Mouse (Mus musculus) heart, embryonic 11.5 days (tissue): ENCODE measurements around the gene Immp2l. TPM values are rescaled to one million over a fixed set of nuclear protein-coding genes. Genes with fewer than 3 reads are reported as not detected.

Experiments
- ATAC-seq: fragments of 200-750 bp; cut with Nextera tagmentation; replicated peaks from 2 replicates; pipeline ENCODE4 v1.8.0; 2017; ENCODE audit warnings: moderate library complexity; ENCODE audit not compliant: insufficient number of reproducible peaks, low FRiP score, low TSS enrichment
- H3K27ac ChIP-seq: fragments of 300-500 bp; sonication (generic); 2 replicates; pipeline ENCODE4 v1.5.1; 2014; ENCODE audit warnings: mild to moderate bottlenecking, low read depth, low read length
- H3K27me3 ChIP-seq: fragments of 300-500 bp; sonication (generic); 2 replicates; pipeline ENCODE4 v1.6.1; 2014; ENCODE audit warnings: mild to moderate bottlenecking, low read length, mixed read lengths; ENCODE audit not compliant: control insufficient read depth, insufficient read depth
- H3K36me3 ChIP-seq: fragments of 300-500 bp; sonication (generic); 2 replicates; pipeline ENCODE4 v1.6.1; 2014; ENCODE audit warnings: mild to moderate bottlenecking, low read length, moderate library complexity, mixed read lengths; ENCODE audit not compliant: control insufficient read depth, insufficient read depth
- H3K4me1 ChIP-seq: fragments of 300-500 bp; sonication (generic); 2 replicates; pipeline ENCODE4 v1.6.1; 2014; ENCODE audit warnings: low read length; ENCODE audit not compliant: control insufficient read depth, insufficient read depth
- H3K4me2 ChIP-seq: fragments of 300-500 bp; sonication (generic); 2 replicates; pipeline ENCODE4 v1.6.1; 2014; ENCODE audit warnings: mild to moderate bottlenecking, moderate library complexity
- H3K4me3 ChIP-seq: fragments of 300-500 bp; sonication (generic); 2 replicates; pipeline ENCODE4 v1.5.1; 2014; ENCODE audit warnings: low read depth, low read length
- H3K9ac ChIP-seq: fragments of 300-500 bp; sonication (generic); 2 replicates; pipeline ENCODE4 v1.6.1; 2014; ENCODE audit warnings: mild to moderate bottlenecking, low read depth, low read length, moderate library complexity
- H3K9me3 ChIP-seq: fragments of 300-500 bp; sonication (generic); replicated peaks from 2 replicates; pipeline ENCODE4 v1.6.1; 2016; ENCODE audit warnings: low read length; ENCODE audit not compliant: control insufficient read depth
- WGBS: fragments of 180-500 bp; shearing (Covaris S2); extraction: QIAGEN DNeasy Blood & Tissue Kit; methylation state at CpG from one replicate; pipeline ENCODE4 v1.1.7; 2014; ENCODE audit not compliant: insufficient replicate concordance; 5-methylcytosine and 5-hydroxymethylcytosine counted together
- polyA plus RNA-seq: library from polyadenylated mRNA; unstranded; fragments of >200 nt; fragmentation: Nextera tagmentation; extraction: Ambion mirVana; gene quantifications from 2 replicates; pipeline ENCODE4 v1.2.1, GENCODE M21; 2014

The Immp2l gene
- polyA plus RNA-seq, 1 experiment from 2014 or later, result 8.2 TPM

- Histone ChIP-seq H3K9ac (no peak overlapping the region), H3K4me1 (no peaks in the 10 kb centered on the region), H3K4me3 (no peak overlapping the region), H3K27me3 (no peaks in the 10 kb centered on the region), H3K9me3 (no peaks in the 10 kb centered on the region), H3K4me2 (no peak overlapping the region), H3K27ac (no peak overlapping the region), H3K36me3 (no peaks in the 10 kb centered on the region)
- no peak for ATAC-seq
- 39% methylated on average over 3 of the region's 3 CpGs for WGBS
Observed at GRCm38 (mm10) chr12:41063281-41063680, 39.4 kb downstream of the Immp2l start.

GRCm38 (mm10) chr12:41081843-41082242, 58.0 kb downstream of the Immp2l start:
- H3K36me3 ChIP-seq, result no peaks in the 10 kb centered on the region
- 86% methylated on average over 1 of the region's 1 CpGs for WGBS
- no peak for ATAC-seq
- H3K4me2 ChIP-seq, result no peak overlapping the region
- H3K27me3 ChIP-seq, result no peaks in the 10 kb centered on the region
- H3K9me3 ChIP-seq, result no peaks in the 10 kb centered on the region
- H3K4me1 ChIP-seq, result 0 out of 2 replicates have a peak, but pooled peaks cover 6% of the 10 kb centered on the region
- no peak overlapping the region for H3K9ac ChIP-seq
- no peak overlapping the region for H3K27ac ChIP-seq
- H3K4me3 ChIP-seq, result no peak overlapping the region

GRCm38 (mm10) chr12:41084370-41085089, 60.6 kb downstream of the Immp2l start:
- Histone ChIP-seq H3K27ac (no peak overlapping the region), H3K4me3 (no peak overlapping the region), H3K9ac (no peak overlapping the region), H3K27me3 (no peaks in the 10 kb centered on the region), H3K4me1 (0 out of 2 replicates have a peak, but pooled peaks cover 6% of the 10 kb centered on the region), H3K36me3 (no peaks in the 10 kb centered on the region), H3K4me2 (no peak overlapping the region), H3K9me3 (no peaks in the 10 kb centered on the region)
- ATAC-seq, result no peak
- 49% methylated on average over 2 of the region's 2 CpGs for WGBS

DNA sequence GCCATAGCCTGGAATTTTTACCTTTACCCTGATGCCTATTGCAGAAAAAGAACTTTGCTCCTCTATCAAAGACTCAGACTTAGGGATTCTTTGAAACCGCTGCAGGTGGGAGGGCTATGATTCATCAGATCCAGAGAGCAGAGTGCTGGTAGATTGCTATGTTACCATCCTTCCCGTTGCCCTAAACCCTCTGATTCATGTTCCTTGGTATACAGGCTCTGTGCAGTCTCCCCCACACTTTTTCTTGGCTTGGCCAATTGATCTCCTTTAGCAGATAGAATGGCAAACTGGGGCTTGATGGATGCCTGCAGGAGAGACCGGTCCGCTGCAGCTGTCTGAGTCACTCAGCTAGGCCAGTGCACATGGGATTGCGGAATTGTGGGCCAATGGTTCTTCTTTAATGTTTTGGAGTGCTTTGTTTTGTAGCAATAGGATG, 66.1 kb downstream of the Immp2l start:
- ATAC-seq, result no peak
- no peak overlapping the region for H3K4me3 ChIP-seq
- H3K36me3 ChIP-seq, result no peaks in the 10 kb centered on the region
- H3K27ac ChIP-seq, result no peak overlapping the region
- no peak overlapping the region for H3K4me2 ChIP-seq
- H3K27me3 ChIP-seq, result no peaks in the 10 kb centered on the region
- H3K4me1 ChIP-seq, result 0 out of 2 replicates have a peak, but pooled peaks cover 1% of the 10 kb centered on the region
- H3K9me3 ChIP-seq, result no peaks in the 10 kb centered on the region
- 83% methylated on average over 5 of the region's 5 CpGs for WGBS
- H3K9ac ChIP-seq, result no peak overlapping the region

GRCm38 (mm10) chr12:41090771-41091170, 66.9 kb downstream of the Immp2l start:
- no peak overlapping the region for H3K27ac ChIP-seq
- H3K36me3 ChIP-seq, result no peaks in the 10 kb centered on the region
- H3K9ac ChIP-seq, result no peak overlapping the region
- no peaks in the 10 kb centered on the region for H3K9me3 ChIP-seq
- H3K4me1 ChIP-seq, result no peaks in the 10 kb centered on the region
- ATAC-seq, result no peak
- no peak overlapping the region for H3K4me3 ChIP-seq
- H3K4me2 ChIP-seq, result no peak overlapping the region
- H3K27me3 ChIP-seq, result no peaks in the 10 kb centered on the region
- WGBS, result 77% methylated on average over 2 of the region's 2 CpGs

DNA sequence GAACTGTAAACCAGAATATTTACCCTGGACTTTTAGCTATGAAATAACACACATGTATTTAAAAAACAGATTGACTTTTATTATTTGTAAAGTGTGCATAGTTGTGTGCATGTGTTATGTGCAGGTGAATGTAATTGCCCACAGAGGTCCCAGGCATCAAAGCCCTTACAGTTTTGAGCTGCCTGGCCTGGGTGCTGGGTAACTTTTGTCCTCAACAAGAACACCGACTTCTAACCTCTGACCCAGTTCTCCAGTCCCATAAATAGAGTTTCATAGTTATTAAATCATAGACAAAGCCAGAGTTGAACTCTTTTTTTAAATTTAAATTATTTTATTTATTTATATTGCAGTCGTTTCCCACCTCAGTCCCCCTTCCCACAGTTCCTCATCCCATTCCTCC, 67.4 kb downstream of the Immp2l start:
- Histone ChIP-seq H3K4me3 (no peak overlapping the region), H3K4me1 (no peaks in the 10 kb centered on the region), H3K9me3 (no peaks in the 10 kb centered on the region), H3K4me2 (no peak overlapping the region), H3K9ac (no peak overlapping the region), H3K27me3 (no peaks in the 10 kb centered on the region), H3K27ac (no peak overlapping the region), H3K36me3 (no peaks in the 10 kb centered on the region)
- WGBS, result 66% methylated on average over 2 of the region's 2 CpGs
- no peak for ATAC-seq

- 42% methylated on average over 4 of the region's 4 CpGs for WGBS
- ATAC-seq, result no peak
- Histone ChIP-seq H3K9ac (no peak overlapping the region), H3K27me3 (no peaks in the 10 kb centered on the region), H3K27ac (no peak overlapping the region), H3K4me1 (no peaks in the 10 kb centered on the region), H3K4me3 (no peak overlapping the region), H3K9me3 (no peaks in the 10 kb centered on the region), H3K4me2 (no peak overlapping the region), H3K36me3 (no peaks in the 10 kb centered on the region)
Observed at GRCm38 (mm10) chr12:41096045-41096444, 72.2 kb downstream of the Immp2l start.

DNA sequence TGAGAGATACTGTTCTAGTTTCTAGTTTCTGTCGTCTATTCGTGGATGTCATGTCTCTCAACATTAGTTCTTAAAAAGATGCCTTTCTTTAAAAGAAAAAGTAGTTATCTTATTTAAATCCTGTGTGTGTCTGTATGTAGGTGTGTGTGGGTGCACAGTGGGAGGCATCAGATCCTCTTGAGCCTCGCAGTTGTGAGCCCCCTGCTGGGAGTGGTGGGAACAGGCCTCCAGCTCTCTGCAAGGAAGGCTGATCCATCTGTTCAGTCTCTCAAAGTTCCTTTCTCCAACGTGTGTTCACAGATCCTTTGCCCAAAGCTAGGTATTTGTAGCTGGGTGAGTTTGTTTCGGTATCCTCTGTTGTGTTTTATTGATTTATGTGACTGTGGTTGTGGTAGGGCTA, 73.5 kb downstream of the Immp2l start:
- Histone ChIP-seq H3K9me3 (no peaks in the 10 kb centered on the region), H3K4me1 (no peaks in the 10 kb centered on the region), H3K27ac (no peak overlapping the region), H3K4me2 (no peak overlapping the region), H3K27me3 (no peaks in the 10 kb centered on the region), H3K4me3 (no peak overlapping the region), H3K9ac (no peak overlapping the region), H3K36me3 (no peaks in the 10 kb centered on the region)
- 36% methylated on average over 5 of the region's 5 CpGs for WGBS
- no peak for ATAC-seq

DNA sequence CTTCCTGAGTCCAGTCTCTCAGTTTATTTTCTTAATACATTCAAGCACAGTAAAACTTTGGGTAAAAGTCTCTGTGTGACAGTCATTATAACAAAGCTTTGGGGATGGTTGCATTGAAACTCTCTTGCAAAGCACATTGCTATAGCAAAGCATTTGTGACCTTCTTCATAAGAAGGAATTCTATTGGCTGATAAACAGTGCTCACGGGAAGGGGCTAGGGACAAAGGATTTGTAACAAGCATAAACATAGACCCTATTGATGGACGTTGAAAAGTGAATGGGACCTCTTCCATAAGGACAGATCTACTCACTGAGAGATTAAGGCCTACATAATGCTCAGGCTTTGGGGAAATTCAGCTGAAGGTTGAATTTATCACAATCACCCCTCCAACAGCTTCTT, 85.1 kb downstream of the Immp2l start:
- no peaks in the 10 kb centered on the region for H3K27me3 ChIP-seq
- WGBS, result 56% methylated on average over 2 of the region's 2 CpGs
- H3K4me3 ChIP-seq, result no peak overlapping the region
- no peak overlapping the region for H3K4me2 ChIP-seq
- H3K9ac ChIP-seq, result no peak overlapping the region
- H3K27ac ChIP-seq, result no peak overlapping the region
- ATAC-seq, result no peak
- no peaks in the 10 kb centered on the region for H3K9me3 ChIP-seq
- H3K4me1 ChIP-seq, result no peaks in the 10 kb centered on the region
- no peaks in the 10 kb centered on the region for H3K36me3 ChIP-seq
